Mouse (Mus musculus) cerebellum, adult 2 months (tissue): ENCODE data around the gene Ube4b.

Source experiments
- CTCF ChIP-seq: fragments of 200-500 bp; IDR thresholded peaks from 2 replicates; pipeline ENCODE4 v1.5.1; 2011; ENCODE audit warnings: low read depth, mild to moderate bottlenecking, control low read depth, low read length, moderate library complexity, borderline replicate concordance; ENCODE audit not compliant: insufficient read depth
- POLR2A ChIP-seq: fragments of 200-500 bp; IDR thresholded peaks from 2 replicates; pipeline ENCODE4 v1.6.1; 2011; ENCODE audit warnings: low read length, control low read depth, borderline replicate concordance; ENCODE audit not compliant: insufficient read depth

- TF ChIP-seq CTCF (no peak), POLR2A (no peak)
Observed at GRCm38 (mm10) chr4:149351596-149352150, 74.9 kb downstream of the Ube4b start.
